Mouse (Mus musculus) megakaryocyte, embryonic 14.5 days (primary cell): Measurements from ENCODE around the gene Gm44965. TPM values are rescaled to one million over a fixed set of nuclear protein-coding genes. Genes with fewer than 3 reads are reported as not detected.
A peak's percentile ranks its signal among the peaks of the same experiment; 100 is the strongest.

Experiments
- H3K27me3 ChIP-seq: replicated peaks from 2 replicates; pipeline ENCODE3; 2012; ENCODE audit warnings: inconsistent platforms
- H3K36me3 ChIP-seq: replicated peaks from 2 replicates; pipeline ENCODE3; 2012; ENCODE audit warnings: low read length, inconsistent platforms, mixed read lengths
- H3K4me1 ChIP-seq: 2 replicates; pipeline ENCODE4 v1.6.1; 2012; ENCODE audit warnings: inconsistent platforms
- H3K4me3 ChIP-seq: replicated peaks from 2 replicates; pipeline ENCODE3; 2012; ENCODE audit warnings: moderate library complexity, mild to moderate bottlenecking, inconsistent platforms
- H3K9me3 ChIP-seq: 2 replicates; pipeline ENCODE4 v1.6.1; 2012; ENCODE audit warnings: inconsistent platforms
- FLI1 ChIP-seq: IDR thresholded peaks from 2 replicates; pipeline ENCODE4 v1.6.1; 2012; ENCODE audit warnings: low read length, inconsistent platforms, mixed read lengths
- GATA1 ChIP-seq: IDR thresholded peaks from 3 replicates; pipeline ENCODE4 v1.6.1; 2012; ENCODE audit warnings: mixed read lengths, low read length, inconsistent platforms, borderline replicate concordance
- polyA plus RNA-seq: library from polyadenylated mRNA; stranded (reverse); fragments of >175 nt; gene quantifications from 2 replicates; pipeline ENCODE4 v1.2.3, GENCODE M21; 2012; ENCODE audit warnings: low replicate concordance; ENCODE audit not compliant: insufficient read depth

The Gm44965 gene
- not detected in 2 replicates for polyA plus RNA-seq

- peaks cover 42% of the 10 kb centered on the region for H3K36me3 ChIP-seq
- H3K9me3 ChIP-seq = peaks cover 18% of the 10 kb centered on the region
- TF ChIP-seq FLI1 (no peak), GATA1 (no peak)
- peak within 1 kb of the TSS; percentile 100 for H3K4me3 ChIP-seq
- no peaks in the 10 kb centered on the region for H3K27me3 ChIP-seq
- H3K4me1 ChIP-seq = peaks cover 90% of the 10 kb centered on the region
Observed at GRCm38 (mm10) chr6:48593158-48594042, at the start of gene Gm44965, which contains the start of gene Repin1. Gene Gm44965, plus strand, starts transcription at chr6:48593941. Gene Repin1, plus strand, starts transcription at chr6:48593883.

GRCm38 (mm10) chr6:48545251-48545650 lies 48.5 kb upstream of the Gm44965 start:
- Histone ChIP-seq H3K4me1 (peaks cover 24% of the 10 kb centered on the region), H3K27me3 (peaks cover 2% of the 10 kb centered on the region), H3K36me3 (no peaks in the 10 kb centered on the region), H3K9me3 (no peaks in the 10 kb centered on the region), H3K4me3 (no peak overlapping the region)
- no peak for TF ChIP-seq FLI1
- TF ChIP-seq GATA1 = no peak

DNA sequence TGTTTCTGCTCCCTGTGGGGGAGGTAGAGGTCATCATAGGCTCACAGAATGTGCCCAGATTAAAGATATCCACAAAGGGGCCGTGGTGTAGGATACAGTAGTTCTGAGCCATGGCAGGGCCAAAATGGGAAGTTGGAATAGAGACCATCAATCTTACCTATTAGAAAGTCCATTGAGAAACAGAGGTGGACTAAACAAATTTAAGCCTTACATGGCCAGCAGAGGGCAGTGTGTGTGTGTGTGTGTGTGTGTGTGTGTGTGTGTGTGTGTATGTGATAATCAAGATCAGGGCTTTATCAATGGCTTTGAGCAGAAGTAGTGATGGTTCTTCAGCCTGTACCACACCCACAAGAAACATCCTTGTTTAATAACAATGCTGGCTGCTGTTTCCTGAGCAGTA lies 47.5 kb upstream of the Gm44965 start:
- H3K36me3 ChIP-seq = no peaks in the 10 kb centered on the region
- no peak overlapping the region for H3K4me3 ChIP-seq
- H3K27me3 ChIP-seq = peaks cover 2% of the 10 kb centered on the region
- peaks cover 21% of the 10 kb centered on the region for H3K4me1 ChIP-seq
- H3K9me3 ChIP-seq = no peaks in the 10 kb centered on the region
- TF ChIP-seq GATA1 (no peak), FLI1 (no peak)

GRCm38 (mm10) chr6:48546858-48547257 lies 46.9 kb upstream of the Gm44965 start:
- TF ChIP-seq FLI1 (no peak), GATA1 (no peak)
- peaks cover 2% of the 10 kb centered on the region for H3K27me3 ChIP-seq
- no peak overlapping the region for H3K4me3 ChIP-seq
- H3K36me3 ChIP-seq = no peaks in the 10 kb centered on the region
- no peaks in the 10 kb centered on the region for H3K9me3 ChIP-seq
- H3K4me1 ChIP-seq = peaks cover 15% of the 10 kb centered on the region

- Histone ChIP-seq H3K27me3 (peaks cover 2% of the 10 kb centered on the region), H3K36me3 (no peaks in the 10 kb centered on the region), H3K9me3 (no peaks in the 10 kb centered on the region), H3K4me3 (no peak overlapping the region), H3K4me1 (peaks cover 8% of the 10 kb centered on the region)
- no peak for TF ChIP-seq FLI1
- no peak for TF ChIP-seq GATA1
Observed at GRCm38 (mm10) chr6:48548314-48548713, 45.4 kb upstream of the Gm44965 start.

- Histone ChIP-seq H3K4me3 (no peak overlapping the region), H3K4me1 (peaks cover 27% of the 10 kb centered on the region), H3K27me3 (no peaks in the 10 kb centered on the region), H3K36me3 (peaks cover 20% of the 10 kb centered on the region), H3K9me3 (no peaks in the 10 kb centered on the region)
- no peak for TF ChIP-seq FLI1
- no peak for TF ChIP-seq GATA1
Observed at GRCm38 (mm10) chr6:48552918-48553317, 40.8 kb upstream of the Gm44965 start.

DNA sequence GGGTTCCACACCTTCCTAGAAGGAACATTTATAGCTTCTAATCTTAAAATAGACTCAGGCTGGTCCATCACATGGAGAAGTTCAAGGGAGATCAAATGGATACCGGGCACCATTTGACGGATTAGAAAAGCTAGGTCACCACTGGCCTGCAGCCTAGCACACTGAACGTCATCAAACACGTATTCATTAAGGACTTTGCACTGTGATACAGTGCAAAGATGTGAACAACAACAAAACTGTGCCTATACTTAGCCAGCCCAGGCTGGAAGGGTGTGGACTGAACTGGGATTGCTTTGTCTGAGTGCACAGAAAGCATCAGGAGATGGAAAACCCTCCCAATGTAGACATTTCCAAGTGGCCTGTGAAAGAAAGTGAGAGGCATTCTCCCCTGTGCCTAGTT lies 39.9 kb upstream of the Gm44965 start:
- TF ChIP-seq GATA1 = no peak
- TF ChIP-seq FLI1 = no peak
- peak overlapping the region; percentile 92 for H3K4me3 ChIP-seq

GRCm38 (mm10) chr6:48554280-48555103 lies 39.2 kb upstream of the Gm44965 start, which contains the start of gene Lrrc61:
Gene Lrrc61, plus strand, starts transcription at chr6:48554796.
- H3K9me3 ChIP-seq = no peaks in the 10 kb centered on the region
- peaks cover 35% of the 10 kb centered on the region for H3K36me3 ChIP-seq
- no peaks in the 10 kb centered on the region for H3K27me3 ChIP-seq
- peak within 1 kb of the TSS; percentile 92 for H3K4me3 ChIP-seq
- no peak for TF ChIP-seq GATA1
- TF ChIP-seq FLI1 = no peak
- peaks cover 28% of the 10 kb centered on the region for H3K4me1 ChIP-seq

More for the DNA sequence above, 39.9 kb upstream of the Gm44965 start:
- Histone ChIP-seq H3K9me3 (no peaks in the 10 kb centered on the region), H3K36me3 (peaks cover 28% of the 10 kb centered on the region), H3K4me1 (peaks cover 25% of the 10 kb centered on the region), H3K27me3 (no peaks in the 10 kb centered on the region)

DNA sequence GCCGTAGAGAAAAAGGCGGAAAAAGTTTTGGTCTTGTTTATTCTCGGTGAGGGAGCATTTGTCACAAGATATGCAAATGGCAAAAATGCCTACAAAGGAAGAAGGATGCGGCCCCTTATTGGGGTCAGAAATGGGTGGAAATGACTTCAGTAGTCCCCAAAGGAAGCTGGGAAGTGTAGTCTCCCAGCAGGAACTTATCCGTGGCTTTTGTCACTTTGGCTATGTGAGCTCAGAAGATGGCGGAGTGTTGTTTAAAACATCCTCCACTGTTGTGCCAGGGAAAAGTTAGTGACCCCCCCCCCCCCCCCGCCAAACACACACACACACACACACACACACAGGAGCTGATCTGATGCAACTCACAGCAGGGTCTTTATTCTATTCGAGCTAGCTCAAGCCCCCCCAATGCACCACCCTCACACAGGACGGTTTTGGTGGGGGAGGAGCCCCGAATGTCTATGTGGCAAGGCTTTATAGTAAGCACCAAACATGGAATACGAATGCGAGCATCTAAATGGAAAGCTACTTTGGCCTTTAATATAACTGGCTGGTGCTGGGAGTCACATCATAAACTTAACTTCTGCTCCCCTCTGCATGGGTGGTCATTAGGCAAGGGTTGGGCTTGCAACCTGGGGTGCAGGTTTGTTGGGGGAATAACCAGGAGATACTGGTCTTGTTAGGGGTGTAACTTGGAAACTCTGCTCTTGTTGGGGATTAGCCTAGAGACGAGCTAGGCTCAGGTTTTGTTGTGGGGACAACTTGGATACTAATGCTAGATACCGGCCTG lies 38.4 kb upstream of the Gm44965 start:
- Histone ChIP-seq H3K4me3 (peak overlapping the region; percentile 92), H3K9me3 (no peaks in the 10 kb centered on the region), H3K27me3 (no peaks in the 10 kb centered on the region), H3K4me1 (peaks cover 28% of the 10 kb centered on the region), H3K36me3 (peaks cover 40% of the 10 kb centered on the region)
- TF ChIP-seq FLI1 (no peak), GATA1 (no peak)
